Mouse (Mus musculus) granulocyte monocyte progenitor cell, adult 5-6 weeks (primary cell): ENCODE data around the gene Il2. TPM values are rescaled to one million over a fixed set of nuclear protein-coding genes. Genes with fewer than 3 reads are reported as not detected.

Source experiments
- ATAC-seq: replicated peaks from 2 replicates; pipeline ENCODE4 v1.8.0; 2016; ENCODE audit warnings: mild to moderate bottlenecking, moderate TSS enrichment, inconsistent platforms; ENCODE audit not compliant: poor library complexity, severe bottlenecking
- total RNA-seq, 2 experiments: library from RNA; stranded (forward) in 1 of 2; stranded (reverse) in 1 of 2; fragments of 200-712, 200-1000 nt in 1 of 2; fragments of >200 nt in 1 of 2; fragmentation: Nextera tagmentation in 1 of 2; gene quantifications; 2 replicates each; pipeline ENCODE4 v1.2.3; 2014 to 2017

The Il2 gene
- total RNA-seq (2014; fragmentation: Nextera tagmentation) (1.5 TPM in 1 of 2 replicates, not detected in the other), total RNA-seq (2017) (not detected in 2 replicates)

DNA sequence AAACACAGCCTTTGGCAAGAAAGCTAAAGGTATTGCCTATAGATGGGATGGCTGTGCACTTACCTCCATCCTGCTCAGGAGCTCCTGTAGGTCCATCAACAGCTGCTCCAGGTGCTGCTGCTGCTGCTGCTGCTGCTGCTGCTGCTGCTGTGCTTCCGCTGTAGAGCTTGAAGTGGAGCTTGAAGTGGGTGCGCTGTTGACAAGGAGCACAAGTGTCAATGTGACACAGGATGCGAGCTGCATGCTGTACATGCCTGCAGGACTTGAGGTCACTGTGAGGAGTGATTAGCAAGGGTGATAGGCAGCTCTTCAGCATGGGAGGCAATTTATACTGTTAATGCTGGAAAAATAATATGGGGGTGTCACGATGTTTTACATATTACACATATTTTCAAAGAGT is at the start of gene Il2:
Gene Il2, minus strand, starts transcription at position 305 of the 400 bp plus-strand sequence.
- no peak for ATAC-seq

DNA sequence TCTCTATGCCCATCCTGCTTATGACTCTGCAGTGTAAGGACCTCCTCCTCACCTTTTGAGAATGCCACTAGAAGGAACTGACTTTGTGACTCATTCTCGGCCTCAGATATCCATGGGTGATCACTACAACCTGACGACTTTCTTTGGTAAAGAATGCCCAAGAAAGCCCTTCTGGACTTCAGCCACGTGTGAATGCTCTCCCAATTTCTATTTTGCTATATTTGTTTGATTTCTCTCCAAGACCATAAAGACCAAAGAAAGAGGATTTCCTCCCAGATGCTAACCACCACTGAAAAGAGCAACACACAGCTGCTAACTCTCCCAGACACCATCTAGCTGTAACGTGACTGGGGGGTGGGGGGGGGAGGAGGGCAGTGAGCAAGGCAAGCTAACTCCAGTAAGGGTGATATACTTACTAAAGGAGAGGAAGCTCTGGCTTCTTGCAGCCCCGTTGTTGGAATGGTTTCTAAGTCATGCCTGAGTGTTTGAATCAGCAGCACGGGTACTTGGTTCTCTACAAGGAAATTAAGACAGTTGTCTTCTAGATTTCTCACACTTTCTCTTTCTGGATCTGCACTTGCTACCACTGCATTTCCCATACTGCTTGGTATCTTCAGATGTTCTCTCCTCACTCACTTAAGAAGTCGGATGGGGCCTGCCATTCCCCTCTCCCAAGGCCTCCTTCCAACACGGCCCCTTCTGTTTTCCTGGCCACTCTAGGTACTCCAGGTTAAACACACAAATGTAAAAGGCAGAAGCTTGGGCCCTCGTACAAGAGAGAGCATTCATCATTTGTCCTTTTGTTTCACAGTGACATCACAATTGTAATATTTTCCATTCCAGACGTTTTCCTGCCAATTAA is 49.2 kb upstream of the Il2 start:
- no peak for ATAC-seq

DNA sequence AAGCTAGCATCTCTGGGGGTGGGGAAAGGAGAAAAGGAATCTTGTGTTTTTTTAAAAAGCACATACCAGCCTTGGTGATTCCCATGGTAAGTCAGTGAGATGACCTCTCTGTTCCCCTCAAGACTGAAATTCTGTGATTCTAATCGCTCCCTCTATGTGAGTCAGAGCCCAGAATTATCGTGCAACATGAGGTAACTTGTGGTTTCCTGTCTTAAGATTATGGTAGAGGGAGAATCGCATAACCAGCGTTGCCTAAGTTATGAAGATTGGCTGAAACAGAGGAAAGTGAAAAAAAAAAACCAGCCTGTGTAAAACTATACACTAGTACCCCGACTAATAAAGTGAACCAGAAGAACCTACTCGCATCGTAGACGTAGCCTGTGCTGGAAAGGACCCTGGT is 47.5 kb upstream of the Il2 start:
- ATAC-seq: peak; percentile 93

DNA sequence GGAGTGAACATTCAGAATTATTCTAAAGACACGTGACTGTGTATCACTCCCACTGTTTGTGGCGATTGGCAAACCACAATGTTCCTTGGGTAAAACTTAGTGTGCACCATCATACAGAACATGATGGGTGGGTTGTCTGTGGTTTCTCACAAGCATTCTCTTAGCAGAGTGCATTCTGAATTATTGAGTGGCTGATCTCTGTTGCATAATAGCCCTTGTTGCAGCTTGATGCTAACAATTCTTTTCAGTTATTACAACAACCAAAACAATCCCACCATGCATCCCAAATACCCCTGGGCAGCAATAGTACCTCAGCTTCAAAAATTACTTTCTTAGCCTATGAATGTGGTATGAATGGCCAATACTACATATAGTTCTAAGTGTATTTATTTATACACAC is 43.5 kb upstream of the Il2 start:
- ATAC-seq: no peak

DNA sequence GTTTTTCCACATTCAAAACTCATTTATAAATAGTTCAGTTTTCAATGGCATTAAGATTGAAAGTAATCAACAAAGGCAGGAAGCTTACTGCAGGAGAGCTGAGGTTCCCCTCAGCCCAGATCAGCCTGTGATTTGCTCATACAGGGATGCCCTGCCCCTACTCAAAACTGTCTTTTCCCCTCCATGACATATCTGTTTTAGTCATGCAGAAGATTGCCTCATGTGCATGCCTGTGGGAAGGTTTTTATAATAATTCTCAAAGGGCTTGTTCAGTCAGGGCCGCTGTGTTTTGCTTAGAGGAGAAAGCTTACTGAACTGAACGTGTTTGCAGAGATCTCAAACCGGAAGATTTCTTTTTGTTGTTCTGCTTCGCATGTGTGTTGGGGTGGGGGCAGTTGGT is 35.3 kb upstream of the Il2 start:
- no peak for ATAC-seq

DNA sequence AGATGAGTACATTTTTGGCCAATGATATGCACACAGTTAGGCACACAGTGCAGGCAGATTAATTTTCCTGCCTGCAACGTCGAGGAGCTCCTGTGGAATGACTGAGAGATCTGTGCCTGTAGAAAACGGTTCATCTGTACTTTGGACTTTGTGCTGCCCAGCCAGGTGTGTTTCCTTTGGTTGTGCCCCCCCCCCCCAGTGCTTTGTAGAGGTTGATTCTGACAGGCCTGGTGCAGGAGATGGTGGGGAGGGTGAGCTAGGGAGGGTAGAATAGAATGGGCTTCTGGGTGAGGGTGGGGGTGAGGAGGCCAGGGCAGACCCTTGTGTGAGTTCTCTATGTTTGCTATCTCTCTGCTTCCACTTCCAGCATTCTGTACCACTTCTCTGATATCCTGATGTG is 32.5 kb upstream of the Il2 start:
- ATAC-seq: no peak

DNA sequence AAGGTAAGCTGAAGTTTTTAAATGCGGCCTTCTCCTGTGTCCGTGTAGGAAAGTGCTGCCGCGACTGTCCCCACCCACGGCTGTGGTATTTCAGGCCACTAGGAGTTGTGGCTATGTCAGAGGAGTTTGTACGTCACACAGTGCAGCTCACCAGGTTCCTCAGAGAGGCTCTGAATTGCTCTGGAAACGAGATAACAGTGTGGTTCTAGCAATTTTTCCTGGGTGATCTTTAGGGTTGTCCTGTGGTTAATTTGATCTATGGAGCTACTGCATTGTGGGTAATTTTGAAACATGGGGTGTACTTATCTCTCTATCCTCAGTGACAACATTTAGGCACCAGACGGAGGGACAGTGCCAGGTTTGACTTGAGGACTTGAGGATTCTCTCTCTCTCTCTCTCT is 31.3 kb upstream of the Il2 start:
- peak; percentile 16 for ATAC-seq

DNA sequence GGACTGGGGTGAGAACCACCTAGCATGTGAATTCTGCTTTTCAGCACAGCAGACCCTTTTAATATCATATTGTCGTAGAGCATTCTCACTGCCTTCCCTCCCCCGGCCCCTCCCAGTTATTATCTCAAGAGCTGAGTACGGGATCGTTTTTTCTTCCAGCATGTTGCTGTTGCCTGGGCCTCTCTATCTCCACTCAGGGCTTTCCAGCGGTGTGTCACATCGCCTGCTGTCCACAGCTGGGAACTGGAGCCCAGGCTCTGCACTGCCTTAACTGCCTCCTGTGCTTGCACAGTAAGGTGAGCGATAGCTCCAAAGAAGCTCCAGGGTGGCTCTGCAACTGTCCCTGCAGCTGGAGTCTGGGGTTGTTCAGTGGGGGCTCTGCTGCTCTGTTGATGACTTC is 28.6 kb upstream of the Il2 start:
- no peak for ATAC-seq

DNA sequence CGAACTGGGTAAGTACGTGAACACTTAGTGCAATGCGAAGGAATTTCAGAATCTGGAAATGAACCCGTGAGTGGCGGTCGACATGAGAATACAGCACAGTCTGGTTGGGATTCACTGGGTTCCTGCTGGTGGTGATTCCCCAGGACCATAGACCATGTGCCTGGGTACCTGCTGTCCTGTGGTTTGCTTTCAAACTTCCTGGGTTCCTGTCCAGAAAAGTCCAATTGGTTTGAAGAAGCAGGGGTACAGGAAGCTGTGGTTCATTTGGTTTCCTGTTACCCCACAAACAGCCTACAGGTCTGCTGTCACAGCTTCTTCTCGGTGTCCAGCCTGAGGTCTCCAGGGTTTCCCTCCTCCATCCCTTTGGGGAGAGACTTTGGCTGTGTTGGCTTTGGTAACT is 27.2 kb upstream of the Il2 start:
- peak; percentile 95 for ATAC-seq

DNA sequence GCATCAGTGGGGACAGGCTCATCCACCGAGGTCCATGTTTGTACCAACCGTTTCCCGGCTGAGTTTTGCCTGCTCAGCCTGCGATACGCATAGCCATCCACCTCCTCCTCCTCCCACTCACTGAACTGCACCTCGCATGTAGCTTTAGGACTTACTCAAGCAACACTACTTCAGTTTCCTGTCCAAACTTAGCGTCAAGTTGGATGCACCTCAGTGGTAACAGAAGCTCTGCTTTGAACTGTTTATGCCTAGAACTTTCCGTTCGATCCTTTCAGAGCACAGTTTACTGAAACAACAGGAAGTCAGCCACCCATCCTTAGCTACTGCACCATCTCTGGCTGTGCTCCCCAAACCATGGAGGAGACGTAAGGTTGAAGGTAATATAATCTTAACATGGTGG is 26.5 kb upstream of the Il2 start:
- ATAC-seq: no peak

DNA sequence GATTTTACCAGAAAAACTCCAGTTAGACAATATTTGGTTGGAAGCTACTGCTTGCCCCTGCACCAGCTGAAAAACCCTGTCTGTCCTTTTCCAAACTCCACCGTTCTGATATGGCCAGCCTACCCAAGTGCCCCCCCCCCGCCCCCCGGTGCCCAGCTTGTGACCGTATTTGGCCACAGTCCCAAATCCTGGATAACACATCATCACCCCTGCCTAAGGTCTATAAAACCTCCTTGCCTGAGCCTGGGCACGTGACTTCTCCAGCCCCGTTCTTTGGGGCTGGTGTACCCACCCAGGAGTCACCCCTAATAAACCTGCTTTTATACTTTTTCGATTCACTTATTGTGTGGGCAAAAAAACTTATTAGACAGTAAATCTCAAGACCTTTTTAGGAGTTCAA is 21.1 kb upstream of the Il2 start:
- ATAC-seq: no peak

DNA sequence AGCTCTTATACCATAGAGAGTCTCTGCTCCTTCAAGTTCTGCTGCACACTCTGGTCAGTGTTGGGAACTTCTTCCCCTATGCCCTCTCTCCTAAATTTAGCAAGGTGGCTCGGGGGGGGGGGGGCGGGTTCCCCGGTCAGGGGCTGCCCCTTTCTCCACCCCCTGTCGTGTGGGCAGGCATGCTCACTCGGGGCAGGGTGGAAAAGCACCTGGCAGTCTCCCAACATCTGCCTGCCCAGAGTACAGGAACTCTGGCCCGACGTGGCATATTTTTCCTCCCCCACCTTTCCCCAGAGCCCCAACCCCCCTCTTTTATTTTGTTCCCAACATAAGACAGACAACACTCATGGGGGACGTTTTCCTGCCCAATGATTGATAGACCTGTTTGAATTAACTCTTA is 20.6 kb upstream of the Il2 start:
- no peak for ATAC-seq

DNA sequence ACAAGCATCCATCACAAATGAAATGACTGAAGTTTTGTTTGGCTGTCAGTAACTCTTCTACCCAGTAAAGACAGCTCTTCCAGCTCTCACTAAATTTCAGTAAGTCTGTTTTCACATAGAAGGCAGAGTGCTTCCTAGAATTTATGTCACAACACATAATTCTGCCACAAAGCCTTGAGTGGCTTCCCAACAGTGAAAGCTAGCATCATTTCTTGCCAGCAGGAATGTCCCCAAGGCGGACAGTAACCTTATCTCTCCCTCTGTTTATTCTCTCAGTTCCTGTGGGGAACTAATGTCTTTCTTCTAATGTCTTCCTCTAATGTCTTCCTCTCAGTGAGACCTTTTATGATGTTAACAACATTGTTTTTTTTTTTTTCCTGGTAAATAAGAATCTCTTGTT is 19.2 kb upstream of the Il2 start:
- no peak for ATAC-seq

DNA sequence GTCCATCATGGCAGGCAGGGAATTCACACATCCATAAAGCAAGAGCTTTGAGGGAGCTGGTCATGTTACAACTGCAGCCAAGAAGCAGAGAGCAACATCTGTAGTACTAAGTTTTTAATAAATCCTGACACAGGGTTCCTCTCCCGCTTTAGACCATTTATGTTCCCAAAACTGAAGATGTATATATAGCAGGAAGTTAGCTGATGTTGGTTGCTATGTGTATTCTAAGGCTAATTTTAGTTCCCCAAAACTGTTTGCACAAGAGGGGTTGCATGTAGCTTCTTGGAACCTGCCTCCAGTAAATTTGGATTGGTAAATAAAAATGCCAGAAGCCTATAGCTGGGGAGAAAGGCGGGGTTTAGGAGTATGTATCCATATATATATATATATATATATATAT is 16.1 kb upstream of the Il2 start:
- peak; percentile 80 for ATAC-seq

DNA sequence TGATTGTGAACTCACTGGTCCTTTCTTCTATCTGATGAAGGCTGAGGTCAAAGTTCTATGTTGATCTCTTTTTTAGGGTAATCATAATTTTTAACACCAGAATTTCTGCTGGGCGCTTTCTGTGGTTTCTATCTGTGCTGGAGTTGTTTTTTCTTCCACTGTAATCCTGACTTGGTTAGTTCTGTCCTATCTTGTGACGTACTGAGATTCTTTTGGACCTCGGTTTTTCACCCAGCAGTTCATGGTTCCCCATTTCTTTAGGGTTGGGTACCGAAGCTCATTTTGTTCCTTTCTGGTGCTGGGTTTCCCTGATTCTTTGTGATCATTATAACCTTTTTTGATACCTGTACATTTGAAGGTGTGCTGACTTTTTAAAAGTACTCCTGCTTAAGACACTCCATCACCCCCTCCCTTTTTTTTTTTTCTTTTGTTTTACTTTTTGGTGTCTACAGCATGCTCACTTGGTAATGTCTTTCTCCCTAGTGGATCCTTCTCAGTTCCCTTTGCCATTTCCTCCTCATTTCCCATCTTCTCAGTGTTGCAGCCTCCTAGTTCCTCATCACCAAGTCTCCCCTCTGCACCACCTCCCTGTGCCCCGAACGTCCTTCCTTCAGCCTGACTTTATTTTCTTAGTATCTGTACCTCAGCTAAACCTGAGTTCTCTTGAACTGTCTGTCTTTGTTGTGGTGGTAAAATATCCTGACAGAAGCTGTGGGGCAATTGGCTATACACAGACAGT is 14.6 kb upstream of the Il2 start:
- ATAC-seq: peak; percentile 74

DNA sequence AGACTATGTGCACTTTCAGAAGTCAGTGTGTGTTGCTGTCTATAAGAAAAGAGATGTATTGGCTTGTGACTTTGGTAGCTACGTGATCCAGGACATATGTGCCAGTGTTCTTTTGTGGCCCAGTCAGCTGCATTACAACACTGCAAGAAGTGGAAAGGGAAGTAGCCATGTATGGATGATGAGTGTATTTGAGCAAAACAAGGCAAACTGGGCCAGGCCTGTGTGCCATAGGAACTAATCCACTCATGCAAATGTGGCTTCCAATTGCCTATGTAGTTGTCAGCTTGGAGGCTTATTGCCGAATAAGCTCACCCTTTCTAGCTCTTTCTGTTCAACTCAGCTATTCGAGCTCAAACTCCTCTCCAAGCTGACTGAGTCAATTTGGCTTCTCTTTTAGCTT is 13.4 kb upstream of the Il2 start:
- peak; percentile 75 for ATAC-seq

DNA sequence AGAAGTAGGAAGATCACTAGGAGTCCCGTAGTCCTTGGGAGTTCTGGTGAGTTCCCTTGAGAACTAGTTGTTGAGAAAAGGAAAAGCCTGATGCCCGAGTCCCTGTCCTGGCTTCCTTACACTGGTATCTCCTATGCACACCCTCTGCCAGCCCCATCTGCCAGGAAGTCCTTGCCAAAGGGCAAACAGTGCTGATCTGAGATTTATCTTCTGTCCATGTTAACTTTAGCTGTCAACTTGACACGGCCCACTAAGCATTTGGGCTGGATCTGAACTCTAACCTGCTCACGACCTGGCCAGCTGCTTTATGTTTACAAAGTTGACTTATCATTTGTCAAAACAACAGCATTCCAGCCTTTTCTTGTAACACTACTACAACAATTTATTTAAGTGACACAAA is 11.5 kb upstream of the Il2 start:
- ATAC-seq: no peak

DNA sequence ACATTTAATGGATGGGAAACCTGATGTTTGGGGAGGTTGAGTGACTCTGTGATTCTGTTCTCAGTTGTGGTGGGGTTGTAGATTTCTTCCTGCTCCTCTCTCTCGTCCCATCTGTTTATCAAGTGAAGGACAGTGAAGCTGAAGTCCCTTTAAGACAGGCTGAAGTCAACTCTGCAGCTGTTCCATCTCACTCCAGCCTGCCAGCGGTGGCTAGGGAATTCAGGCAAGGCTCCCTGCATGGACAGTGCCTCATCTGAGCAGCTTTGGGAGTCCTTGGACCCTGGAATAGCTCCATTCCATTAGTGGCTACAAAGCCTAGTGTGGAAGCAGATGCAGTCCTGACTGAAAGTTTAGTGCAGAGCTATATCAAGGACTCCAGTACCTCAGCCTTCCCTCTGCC is 3.3 kb upstream of the Il2 start:
- no peak for ATAC-seq

DNA sequence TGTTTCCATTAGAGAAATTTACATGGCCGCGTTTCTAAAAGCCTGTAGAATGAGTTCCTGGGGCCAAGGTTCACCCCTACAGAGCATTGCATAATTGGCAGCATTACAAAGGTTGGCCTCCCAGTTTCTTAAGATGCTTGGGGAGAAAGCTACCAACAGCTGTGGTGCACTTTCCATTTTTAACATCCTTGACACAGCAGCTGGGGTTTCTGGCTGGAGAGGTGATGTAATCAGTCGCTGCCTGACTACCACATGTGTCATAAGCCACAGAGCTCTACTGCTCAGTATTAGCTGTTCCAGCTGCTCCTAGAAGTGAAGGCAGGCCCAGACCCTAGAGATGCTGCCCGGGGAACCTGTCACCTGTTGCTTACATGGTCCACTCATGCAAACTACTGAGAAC is 2.5 kb upstream of the Il2 start:
- peak; percentile 98 for ATAC-seq

DNA sequence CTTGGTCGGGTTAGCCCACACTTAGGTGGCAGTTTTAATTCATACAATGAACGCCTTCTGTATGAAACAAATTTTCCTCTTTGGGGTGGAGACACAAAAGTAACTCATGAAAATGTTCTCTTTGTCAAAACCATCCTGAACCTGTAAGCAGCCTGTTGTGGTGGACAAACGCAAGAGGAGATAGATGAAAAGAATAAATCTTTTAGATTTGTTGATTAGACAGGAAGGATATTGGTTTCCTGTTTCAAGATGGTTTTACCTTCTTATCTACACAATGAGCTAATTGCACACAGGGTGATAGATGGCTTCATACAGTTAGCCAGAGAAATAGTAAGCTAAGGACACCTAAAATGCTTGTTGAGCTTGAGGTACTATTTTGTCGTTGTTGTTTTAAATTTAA is 403 bp upstream of the Il2 start:
- no peak for ATAC-seq

DNA sequence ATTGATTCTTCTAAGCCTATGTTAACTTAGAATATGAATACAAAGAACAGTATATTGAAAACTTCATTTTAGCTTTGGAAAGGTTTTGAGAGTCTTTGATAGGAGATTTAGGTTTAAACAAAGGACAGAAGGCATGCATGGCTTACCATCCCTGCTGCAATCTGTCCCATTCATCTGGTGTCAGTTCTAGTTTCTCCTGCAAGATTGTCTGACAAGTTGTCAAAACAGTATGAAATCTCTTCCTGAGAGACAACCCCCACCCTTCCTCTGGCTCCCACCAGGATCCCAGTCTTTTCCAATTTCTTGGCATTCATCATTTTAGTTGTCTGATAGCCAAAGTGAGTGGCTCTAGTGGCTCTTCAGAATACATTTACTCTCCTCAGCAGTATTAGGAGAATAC is 35.0 kb downstream of the Il2 start:
- no peak for ATAC-seq

DNA sequence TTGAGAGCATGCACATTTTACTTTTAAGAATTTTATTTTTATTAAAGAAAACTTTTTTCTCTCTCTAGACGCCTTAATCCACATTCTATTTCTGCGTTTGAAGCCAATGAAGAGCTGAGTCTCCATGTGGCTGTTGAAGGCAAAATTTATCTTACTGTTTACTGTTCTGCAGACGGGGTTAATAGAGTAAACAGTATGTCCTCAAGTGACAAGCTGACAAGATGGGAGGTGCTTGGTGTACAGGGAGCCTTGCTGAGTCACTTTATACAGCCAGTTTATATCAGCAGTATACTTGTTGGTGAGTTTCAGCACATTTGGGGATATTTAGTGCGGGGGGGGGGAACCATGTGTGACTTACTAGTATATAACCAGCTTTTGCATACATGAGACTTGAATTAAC is 40.9 kb downstream of the Il2 start:
- ATAC-seq: no peak
